Mouse (Mus musculus) left cerebral cortex, postnatal 4 days (tissue): ENCODE results near the gene Cntln. TPM values are rescaled to one million over a fixed set of nuclear protein-coding genes. Genes with fewer than 3 reads are reported as not detected.

Experiments used
- total RNA-seq, 2 experiments: library from RNA; stranded (reverse); gene quantifications; 2 replicates each; pipeline ENCODE4 v1.2.3; 2021

The Cntln gene
- total RNA-seq, 2 experiments from 2014 or later, result 9.3 to 10.5 TPM

Other genes with a start within 250 kb of the Cntln start
- 1 to 10 TPM; 3.4 to 5.3 TPM for gene Bnc2, start 209.0 kb upstream of the Cntln start, total RNA-seq